Mouse (Mus musculus): ENCODE results near the gene Rbp2. TPM values are rescaled to one million over a fixed set of nuclear protein-coding genes. Genes with fewer than 3 reads are reported as not detected.
A peak's percentile ranks its signal among the peaks of the same experiment; 100 is the strongest.

Gene Rbp2
- not detected for total RNA-seq (2021)

DNA sequence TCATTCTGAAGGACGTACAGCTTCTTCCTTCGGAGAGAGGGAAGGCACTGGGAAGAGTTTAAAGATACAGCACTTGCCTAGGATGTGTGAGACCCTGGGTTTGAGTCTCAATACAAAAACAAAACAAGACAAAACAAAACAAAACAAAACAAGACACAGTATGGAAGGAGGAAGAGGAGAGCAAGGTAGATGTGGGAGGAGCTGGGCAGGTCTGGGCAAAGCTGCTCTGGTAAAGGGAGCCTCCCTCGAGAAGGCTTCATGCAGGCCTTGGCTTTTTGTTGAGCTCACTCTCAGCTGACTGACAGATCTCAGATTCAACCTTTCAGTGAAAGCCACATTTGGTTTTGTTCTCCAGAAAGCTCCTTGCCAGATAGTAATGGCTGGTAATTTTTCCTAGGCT lies at the start of gene Rbp2:
TSS of gene Rbp2 (plus strand) at position 301 of the 400 bp plus-strand sequence.
- DNase-seq (ENCODE audit: extremely low spot score in 1 of 2, low spot score in 1 of 2), result no peak

DNA sequence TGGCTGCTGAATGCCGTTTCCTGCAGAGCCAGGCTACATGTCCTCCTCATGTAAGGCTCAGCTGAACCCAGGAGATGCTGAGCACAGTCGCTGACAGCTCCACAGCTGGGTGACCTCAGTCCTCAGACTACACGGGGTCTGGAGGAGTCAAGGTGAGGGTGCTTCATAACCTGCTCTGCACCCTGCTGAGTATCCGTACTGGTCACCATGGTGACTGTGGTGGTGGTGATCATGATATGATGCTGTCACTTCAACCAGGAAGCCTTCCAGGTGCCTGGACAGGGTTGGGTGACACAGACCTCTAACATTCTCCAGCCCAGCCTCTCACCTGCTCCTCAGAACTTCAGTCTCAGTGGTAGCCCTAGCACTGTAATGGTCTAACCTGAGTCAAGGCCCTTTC lies 48.1 kb upstream of the Rbp2 start:
- no peak for DNase-seq (ENCODE audit: extremely low spot score in 1 of 2, low spot score in 1 of 2)

DNA sequence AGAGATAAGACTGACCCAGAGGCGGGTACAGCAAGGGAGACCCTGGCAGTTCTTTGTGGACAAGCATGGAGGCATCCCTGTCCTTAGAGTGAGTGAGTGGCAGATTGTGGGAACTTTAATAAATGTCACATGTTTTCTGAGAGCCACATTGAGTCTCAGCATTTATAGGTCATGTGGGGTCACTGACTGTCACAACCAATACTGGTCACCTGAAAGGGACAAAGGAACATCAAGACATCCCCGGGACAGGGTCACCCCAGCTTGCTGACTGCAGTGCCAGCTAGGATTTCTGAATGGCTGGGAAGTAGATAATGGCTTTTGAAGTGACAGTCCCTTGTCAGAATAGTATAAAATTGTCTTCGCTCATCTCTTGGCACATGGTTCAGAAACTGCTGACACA lies 46.8 kb upstream of the Rbp2 start:
- no peak for DNase-seq (ENCODE audit: extremely low spot score in 1 of 2, low spot score in 1 of 2)

DNA sequence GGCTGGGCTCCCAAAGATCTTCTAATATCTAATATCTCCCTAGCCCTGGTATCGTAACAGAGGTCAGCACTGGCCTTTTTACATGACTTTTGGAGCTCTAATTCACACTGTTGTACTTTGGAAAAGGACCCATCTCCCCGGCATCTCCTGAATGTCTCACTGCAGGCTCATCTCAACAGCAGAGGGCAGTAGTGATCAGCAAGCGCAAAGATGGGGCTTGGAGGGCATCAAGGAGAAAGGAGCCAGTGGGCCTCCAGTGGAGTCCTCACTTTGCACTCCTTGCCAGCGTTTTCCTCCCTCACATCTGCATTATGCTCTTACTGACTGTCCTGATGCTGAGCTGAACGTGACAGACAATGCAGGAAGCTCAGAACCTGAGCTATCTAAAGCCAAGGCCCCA lies 43.3 kb upstream of the Rbp2 start:
- DNase-seq (ENCODE audit: extremely low spot score in 1 of 2, low spot score in 1 of 2), result peak in 1 of 2 experiments; percentile 60

DNA sequence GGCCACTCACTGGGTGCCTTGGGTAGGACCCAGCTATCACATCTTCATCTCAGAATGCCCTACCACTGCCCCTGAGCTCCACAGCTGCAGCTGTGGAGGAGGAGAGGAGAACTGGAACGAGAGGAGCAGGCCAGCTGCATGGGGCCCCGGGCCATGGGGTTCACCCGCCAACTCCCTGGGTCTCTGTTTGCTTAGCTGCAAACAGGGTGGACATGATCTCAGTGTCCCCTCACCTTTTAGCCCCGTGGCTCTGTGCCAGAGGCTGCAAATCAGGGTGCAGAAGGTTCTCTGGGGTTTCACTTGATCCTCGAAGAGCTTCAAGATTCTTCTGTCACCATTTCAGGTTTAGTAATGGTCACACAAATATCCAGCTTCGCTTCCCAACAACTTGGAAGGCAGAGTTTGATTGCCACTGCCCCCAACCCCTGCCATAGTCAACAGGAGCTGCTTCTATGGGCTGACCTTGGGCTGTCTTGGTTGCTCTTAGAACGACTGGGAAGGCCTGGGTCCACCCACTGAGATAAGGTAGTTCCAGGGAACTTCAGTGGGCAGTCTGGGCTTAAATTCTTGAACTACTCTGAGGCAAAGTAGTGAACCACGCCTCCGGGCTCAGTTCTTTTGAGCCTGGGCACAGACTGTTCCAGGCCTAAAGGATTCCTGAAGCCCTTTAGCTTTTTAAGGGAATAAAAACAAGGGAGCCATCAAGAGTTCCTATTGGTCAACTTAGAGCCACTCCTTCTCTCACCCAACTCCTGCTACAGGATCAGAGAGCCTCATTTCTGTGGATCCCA lies 40.4 kb upstream of the Rbp2 start:
- DNase-seq (ENCODE audit: extremely low spot score in 1 of 2, low spot score in 1 of 2), result no peak

DNA sequence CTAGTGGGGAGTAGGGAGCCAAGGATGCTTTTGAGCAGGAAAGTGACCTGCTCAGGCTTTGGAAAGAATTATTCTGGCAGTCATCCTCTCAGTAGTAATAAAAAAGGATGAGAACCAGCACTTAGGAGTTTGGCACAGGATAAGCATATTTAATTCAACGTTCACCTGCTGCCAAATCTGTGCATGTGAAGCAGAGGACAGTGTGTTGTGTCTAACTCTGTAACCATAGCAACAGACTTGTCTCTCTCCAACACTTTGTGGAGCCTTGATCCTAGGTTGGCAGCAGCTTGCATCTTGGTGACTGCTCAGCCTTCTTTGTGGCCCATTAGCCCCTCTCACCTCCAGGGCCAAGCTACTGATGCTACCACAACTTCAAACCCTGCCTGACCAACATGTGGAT lies 34.9 kb upstream of the Rbp2 start:
- DNase-seq (ENCODE audit: extremely low spot score in 1 of 2, low spot score in 1 of 2), result no peak

DNA sequence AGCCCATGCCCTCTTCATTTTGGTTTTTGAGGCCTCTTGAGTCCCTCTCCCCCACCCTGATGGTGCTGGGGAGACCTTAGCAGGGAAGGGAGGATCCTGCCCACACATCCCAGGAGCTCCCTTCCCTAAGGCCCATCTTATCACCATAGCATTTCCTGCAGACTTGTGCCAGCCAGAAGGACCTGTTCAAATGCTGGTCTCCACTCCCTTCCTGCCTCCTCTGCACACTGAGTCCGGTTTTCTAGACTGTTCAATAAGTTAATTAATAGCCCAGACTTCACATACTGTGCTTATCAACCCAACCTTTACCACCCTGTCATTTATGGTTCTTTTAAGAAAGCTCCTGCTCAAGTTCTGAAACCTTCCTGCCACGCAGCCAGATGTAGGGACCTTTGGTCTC lies 19.2 kb upstream of the Rbp2 start:
- no peak for DNase-seq (ENCODE audit: extremely low spot score in 1 of 2, low spot score in 1 of 2)

DNA sequence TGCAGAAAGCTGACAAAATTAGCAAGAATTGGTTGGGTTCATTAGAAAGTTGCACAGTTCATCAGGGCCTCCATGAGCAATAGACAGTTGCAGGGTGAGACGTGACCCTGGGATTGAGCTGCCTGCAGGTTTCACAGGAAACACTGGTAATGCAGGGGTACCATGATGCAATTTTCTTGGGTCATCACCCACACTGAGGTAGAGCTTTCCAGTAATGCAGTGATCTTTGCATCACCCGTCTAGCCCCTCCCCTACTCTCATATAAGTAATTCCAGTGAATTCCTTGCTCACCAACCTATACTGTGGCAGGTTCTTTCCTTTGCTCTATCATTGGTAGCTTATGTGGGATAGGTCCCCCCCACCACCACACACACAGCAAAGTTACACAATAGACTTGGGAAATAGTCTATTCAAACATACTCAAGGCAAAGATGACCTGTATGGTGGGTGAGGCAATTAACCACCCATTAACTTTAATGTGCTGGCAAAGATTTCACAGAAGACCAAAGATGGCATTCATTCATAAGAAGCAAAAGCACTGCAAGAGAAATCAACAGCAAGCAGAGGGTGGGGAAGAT lies 5.7 kb upstream of the Rbp2 start:
- DNase-seq (ENCODE audit: extremely low spot score in 1 of 2, low spot score in 1 of 2), result no peak

DNA sequence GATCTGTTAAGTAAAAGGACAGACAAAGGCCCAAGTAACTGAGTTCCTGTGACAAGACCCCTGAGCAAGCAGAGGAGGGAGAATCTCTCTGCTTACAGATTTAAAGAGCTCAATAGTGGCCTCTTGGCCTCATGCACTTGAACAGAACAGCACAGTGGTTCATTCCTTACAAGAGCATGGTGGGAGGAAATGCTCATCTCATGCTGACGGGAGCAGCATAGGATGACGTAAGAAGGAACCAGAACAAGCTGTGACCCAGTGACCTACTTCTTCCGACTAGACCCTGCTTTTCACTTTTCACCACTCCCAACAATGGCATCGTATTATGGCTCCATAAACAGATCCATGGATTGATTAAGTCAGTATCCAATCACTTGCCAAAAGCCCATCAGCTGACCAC lies 3.7 kb upstream of the Rbp2 start:
- DNase-seq (ENCODE audit: extremely low spot score in 1 of 2, low spot score in 1 of 2), result no peak

DNA sequence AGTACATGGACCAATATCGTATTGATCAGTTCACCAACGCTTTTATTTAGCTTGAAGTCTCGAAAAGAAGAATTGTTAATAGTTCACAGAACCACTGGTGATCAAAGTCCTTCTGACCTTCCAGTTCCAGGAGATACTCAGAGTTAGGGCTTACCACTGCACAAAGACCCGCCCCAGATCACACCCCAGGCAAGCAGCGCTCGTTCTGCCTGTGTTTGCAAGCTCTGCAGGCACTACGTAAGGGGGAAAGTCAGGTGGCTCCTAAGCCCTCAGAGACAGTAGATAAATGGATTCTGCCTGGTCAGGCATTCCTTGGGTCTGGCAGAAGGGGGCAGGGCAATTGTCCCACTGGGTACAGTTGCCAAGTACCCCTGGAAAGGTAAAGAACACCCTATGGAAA lies 895 bp upstream of the Rbp2 start:
- DNase-seq (ENCODE audit: extremely low spot score in 1 of 2, low spot score in 1 of 2), result no peak

DNA sequence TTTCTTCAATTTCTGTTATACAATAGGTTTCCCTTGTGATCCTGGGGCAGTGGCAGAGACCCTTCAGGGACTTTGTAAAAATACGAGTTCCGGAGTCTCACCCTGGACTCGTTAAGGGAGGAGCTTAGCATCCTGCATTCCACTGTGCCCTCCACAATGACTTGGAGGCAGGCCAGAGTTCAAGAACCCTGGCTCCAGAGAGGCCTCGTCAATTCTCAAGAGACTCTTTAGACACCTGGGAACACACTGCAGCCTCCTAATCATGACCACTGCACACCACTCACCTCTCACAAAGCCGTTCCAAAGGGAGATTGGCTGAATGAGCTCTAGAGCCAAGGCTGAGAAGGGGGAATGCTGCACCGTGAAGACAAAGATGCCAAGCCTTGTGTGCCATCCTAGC lies 1.4 kb downstream of the Rbp2 start:
- DNase-seq (ENCODE audit: extremely low spot score in 1 of 2, low spot score in 1 of 2), result no peak

DNA sequence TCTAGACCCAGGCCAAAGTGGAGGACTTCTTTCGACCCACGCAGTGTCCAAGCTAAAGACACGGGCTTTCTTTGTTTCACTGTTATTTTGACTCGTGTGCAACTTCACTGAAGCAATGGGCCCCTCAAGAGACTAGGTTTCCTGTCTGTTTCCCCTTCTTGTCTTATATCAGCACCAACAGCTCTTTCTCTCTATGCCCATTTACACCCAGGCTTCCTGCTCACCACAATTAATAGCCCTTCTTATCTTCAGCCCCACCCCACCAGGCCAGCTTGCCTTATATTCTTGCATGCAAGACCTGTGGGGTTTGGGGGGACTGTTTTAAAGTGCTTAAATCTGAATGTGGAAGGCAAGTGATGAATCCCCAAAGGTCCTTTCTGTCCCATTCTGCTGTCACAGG lies 3.6 kb downstream of the Rbp2 start:
- no peak for DNase-seq (ENCODE audit: extremely low spot score in 1 of 2, low spot score in 1 of 2)

DNA sequence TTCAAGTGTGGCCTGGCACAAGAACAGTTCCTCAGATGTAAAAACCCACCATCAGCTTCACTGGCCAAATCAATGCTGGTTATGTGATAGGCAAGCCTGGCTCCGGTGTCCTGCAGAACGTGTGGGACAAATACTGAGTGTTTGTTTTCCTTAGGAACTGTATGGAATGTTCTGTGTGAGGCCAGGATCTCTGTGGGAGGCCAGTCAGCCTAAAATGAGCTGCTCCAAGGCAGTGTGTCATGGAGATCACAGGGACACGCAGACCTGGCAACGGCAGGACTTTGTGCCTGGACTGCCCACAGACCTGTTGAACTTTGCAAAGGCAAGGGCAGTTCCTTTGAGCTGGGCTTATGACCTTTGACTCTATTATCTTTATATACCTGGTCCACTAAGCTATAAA lies 4.2 kb downstream of the Rbp2 start:
- DNase-seq (ENCODE audit: extremely low spot score in 1 of 2, low spot score in 1 of 2), result no peak

DNA sequence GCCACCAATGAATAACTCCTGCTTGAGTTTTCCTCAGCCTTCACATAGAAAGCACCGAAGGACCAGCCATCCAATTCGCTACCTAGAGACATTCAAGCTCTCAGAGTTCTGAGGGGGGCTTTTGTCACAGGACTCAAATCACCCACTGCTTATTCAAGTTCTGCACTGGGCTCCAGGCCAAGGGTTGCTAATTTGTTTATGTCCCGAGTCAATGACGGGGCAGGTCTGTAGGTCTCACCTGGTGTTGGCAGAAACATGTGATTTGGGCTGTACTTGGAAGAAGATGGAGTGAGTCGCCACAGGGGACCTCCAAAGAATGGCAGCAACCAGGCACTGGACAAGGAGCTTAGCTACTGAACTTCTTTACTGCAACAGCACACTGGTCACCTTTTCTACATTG lies 5.2 kb downstream of the Rbp2 start:
- no peak for DNase-seq (ENCODE audit: extremely low spot score in 1 of 2, low spot score in 1 of 2)

DNA sequence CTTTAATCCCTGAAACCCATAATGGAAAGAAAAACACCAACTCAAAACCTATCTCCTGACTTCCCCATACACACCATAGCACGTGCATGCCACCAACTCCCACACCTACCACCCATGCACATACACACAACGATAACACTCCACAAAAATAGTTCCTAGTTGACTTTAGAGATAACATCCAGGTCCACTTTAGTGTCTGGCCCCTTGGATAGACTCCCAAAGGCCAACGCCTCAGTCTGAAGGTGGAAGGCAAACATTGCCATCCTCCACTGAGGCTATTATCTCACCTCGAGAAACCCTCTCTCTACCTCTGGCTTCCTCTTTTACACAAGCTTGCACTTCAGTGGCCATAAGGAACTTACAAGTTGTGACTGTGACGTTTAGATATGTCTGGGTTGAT lies 6.3 kb downstream of the Rbp2 start:
- DNase-seq (ENCODE audit: extremely low spot score in 1 of 2, low spot score in 1 of 2), result no peak

DNA sequence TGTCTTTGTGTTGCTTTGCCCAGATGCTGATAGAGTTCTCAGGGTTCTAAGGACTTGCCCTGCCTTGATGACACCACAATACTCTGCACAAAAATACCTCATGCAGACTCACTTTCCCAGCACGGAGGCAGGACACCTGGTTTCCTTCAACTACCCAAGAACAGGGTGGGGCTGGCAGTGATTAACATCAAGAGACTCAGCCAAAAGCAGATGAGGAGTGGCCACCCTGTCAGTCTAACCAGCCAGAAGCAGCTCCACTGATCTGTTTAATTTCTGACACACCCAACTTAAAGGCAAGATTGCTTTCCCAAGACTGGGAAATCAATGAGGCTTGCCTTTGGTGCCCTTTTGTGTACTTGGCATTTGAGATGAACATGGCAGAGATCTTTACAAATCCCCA lies 6.9 kb downstream of the Rbp2 start:
- DNase-seq (ENCODE audit: extremely low spot score in 1 of 2, low spot score in 1 of 2), result no peak

DNA sequence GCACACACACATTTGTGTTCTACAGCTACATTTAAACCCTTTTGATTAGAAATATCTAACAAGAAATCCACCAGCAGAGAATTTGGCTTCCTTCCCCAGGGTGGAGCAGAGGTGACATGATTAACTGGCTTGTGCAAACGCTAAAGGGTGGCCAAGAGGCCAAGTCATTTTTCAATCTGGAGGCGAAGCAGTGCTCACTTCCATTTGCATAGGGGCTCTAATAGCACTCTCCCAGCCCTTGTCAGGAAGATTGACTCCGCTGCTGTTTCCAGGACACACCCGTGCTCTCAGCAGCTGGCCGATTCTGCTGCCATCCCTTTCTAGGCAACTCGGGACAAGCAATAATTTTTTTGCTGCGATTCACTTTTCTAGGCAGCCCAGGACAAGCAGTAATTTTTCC lies 11.2 kb downstream of the Rbp2 start:
- DNase-seq (ENCODE audit: extremely low spot score in 1 of 2, low spot score in 1 of 2), result no peak

DNA sequence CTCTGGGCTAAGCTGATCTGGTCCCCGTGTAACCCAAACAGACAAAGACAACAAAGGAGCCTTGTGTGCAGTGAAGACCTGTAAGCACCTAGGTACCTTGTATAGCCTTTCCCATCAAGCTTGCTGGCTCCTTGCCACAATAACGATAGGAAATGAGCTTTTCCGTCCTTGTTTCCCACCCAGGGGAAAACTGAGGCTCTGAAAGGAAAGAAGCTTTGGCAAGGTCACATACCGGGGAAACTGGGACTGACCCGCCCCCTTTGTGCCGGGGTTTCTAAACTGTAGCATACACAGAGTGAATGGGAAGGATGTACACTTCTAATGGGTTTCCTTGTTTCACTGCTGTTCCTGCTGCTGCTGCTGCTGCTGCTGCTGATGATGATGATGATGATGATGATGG lies 12.1 kb downstream of the Rbp2 start:
- DNase-seq (ENCODE audit: extremely low spot score in 1 of 2, low spot score in 1 of 2), result no peak

DNA sequence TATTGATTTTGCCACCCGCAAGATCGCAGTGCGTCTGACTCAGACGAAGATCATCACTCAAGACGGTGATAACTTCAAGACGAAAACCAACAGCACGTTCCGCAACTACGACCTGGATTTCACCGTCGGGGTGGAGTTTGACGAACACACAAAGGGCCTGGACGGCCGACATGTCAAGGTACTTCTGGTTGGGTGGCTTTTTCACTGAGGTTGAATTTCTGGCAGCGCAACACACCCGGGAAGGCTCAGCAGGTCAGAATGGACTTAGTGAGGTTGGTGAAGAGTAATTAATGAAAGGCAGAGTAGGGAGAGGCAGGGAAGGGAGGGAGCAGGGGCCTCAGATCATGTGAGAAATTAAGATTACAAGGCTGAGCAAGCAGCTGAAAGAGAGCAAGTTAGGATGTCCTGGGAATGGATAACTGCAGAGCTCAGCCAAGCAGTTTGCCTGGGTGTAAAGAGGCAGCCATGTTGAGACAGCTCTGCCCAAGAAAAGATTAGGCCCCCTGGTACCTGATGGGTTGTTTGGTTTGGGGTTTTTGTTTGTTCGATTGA lies 12.9 kb downstream of the Rbp2 start:
- no peak for DNase-seq (ENCODE audit: extremely low spot score in 1 of 2, low spot score in 1 of 2)

DNA sequence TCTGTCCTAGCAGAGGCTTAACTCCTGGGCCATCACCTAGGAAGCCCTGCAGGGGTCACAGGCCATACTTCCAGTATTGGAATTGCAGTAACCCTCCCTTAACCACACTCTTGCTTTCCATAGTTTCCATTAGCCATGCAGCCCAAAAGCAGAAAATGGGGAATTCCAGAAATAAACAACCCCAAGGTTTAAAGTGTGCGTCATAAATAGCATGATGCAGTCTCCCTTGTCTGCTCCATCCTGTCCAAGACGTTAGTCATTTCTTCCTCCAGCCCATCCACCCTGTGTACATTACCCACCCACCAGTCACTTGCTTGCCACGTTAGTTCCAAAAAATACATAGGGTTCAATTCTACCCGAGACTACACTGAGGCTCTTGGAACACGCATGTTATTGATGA lies 13.7 kb downstream of the Rbp2 start:
- DNase-seq (ENCODE audit: extremely low spot score in 1 of 2, low spot score in 1 of 2), result no peak

DNA sequence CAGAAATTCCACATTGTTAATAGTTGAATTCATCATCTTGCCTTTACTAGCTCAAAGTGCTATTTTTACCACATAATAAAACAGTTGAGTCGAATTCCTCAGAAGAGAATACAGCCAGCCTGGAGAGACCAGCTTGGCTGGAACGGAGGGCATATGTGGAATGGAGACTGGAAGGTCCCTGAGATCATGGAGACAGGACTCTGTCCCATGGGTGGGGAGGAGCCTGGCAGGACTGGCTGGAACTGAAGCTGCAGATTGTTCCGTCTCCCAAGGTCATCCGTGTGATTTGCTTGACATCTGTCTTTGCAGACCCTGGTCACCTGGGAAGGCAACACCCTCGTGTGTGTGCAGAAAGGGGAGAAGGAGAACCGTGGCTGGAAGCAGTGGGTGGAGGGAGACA lies 21.6 kb downstream of the Rbp2 start:
- no peak for DNase-seq (ENCODE audit: extremely low spot score in 1 of 2, low spot score in 1 of 2)

DNA sequence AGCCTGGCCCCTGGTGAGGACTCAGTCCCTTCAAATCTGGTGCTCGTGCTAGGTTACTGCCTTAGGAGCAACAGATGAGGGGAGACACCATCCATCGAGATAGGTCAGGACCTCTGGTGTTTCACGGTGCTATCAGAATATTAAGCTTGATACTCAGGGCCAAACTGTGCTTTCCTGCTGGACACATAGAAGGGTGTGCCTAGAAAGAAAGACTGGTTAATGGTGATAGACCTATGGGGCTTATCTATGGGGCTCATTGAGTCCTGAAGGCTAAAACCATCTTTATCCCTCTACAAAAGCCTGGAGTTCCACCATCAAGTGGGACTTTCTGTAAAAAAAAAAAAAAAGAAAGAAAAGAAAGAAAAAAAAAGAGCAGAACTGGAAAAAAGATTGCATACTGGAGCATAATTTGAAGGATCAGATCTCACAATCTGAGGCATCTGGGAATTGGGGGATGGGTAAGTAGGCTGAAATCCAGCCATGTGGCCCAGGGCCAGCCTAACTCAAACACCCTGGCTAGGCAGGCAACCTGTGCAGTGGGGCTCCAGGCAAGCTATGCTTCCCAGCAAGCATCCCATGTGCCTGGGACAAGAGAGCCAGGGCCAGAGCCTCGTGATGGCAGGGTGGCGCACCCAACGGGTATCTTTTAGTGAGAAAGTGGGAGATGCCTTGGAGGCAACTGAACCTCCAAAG lies 24.6 kb downstream of the Rbp2 start:
- no peak for DNase-seq (ENCODE audit: extremely low spot score in 1 of 2, low spot score in 1 of 2)

Measured in layer of hippocampus, postnatal 25 days (tissue).